ENCODE assay signal across 16 mouse cellular contexts in genomic region chr11:32117930-32118329, GRCm38 (mm10).
A peak's percentile ranks its signal among the peaks of the same experiment; 100 is the strongest.
DNase-seq lines count a peak whose midpoint lies in the region; ATAC-seq lines count a peak whose summit lies in the region.
"Had no signal": no experiment of that assay in that cellular context is flagged by ENCODE, and none has a peak within 500 bp of the region (broad histone marks: within the 10 kb centered on the region; RNA-seq: fewer than 3 reads in every experiment).

No protein-coding gene starts in this region.

- H3K27ac ChIP-seq in midbrain, embryonic 10.5 days (replicated peaks) = peak overlapping the region; percentile 80
- H3K27ac ChIP-seq in midbrain, embryonic 14.5 days (replicated peaks; ENCODE audit: low read depth, low read length) = no peak overlapping the region
- peak overlapping the region; percentile 81; the same call in 1 of the 2 replicates for H3K27ac ChIP-seq in midbrain, embryonic 15.5 days

- H3K9ac ChIP-seq in midbrain, embryonic 14.5 days (replicated peaks; ENCODE audit: low read length) = no peak overlapping the region
- no peak overlapping the region for H3K9ac ChIP-seq in midbrain, embryonic 15.5 days
- H3K9ac ChIP-seq: forebrain, embryonic 13.5 days had no signal

- H3K27me3 ChIP-seq in midbrain, embryonic 10.5 days (ENCODE audit: low read depth, poor library complexity, severe bottlenecking) = 0 out of 2 replicates have a peak, but pooled peaks cover 4% of the 10 kb centered on the region
- no peaks in the 10 kb centered on the region for H3K27me3 ChIP-seq in midbrain, embryonic 14.5 days (ENCODE audit: control insufficient read depth, insufficient read depth, low read length)
- no peaks in the 10 kb centered on the region for H3K27me3 ChIP-seq in midbrain, embryonic 15.5 days (replicated peaks)
- H3K27me3 ChIP-seq: forebrain, embryonic 13.5 days had no signal

- H3K4me3 ChIP-seq in midbrain, embryonic 10.5 days = no peak overlapping the region
- H3K4me3 ChIP-seq in midbrain, embryonic 14.5 days (replicated peaks; ENCODE audit: low read depth, low read length) = no peak overlapping the region
- H3K4me3 ChIP-seq in midbrain, embryonic 15.5 days = no peak overlapping the region
- H3K4me3 ChIP-seq: forebrain, embryonic 13.5 days had no signal

- DNase-seq in frontal cortex, postnatal 25 days (ENCODE audit: low spot score in 2 of 2) = no peak
- DNase-seq in midbrain, embryonic 10.5 days (ENCODE audit: low spot score) = no peak
- DNase-seq in midbrain, embryonic 14.5 days = no peak
- peak; percentile 68 for DNase-seq in right cerebral cortex, postnatal 14 days
- DNase-seq in urinary bladder, adult 2 months (ENCODE audit: low spot score) = no peak
- DNase-seq: adrenal gland, adult 2 months; cerebellum, postnatal 25 days; gastrocnemius, postnatal 14 days; kidney, postnatal 14 days; lung, adult 2 months; thymus, postnatal 36 days had no signal

- peak; percentile 69 for ATAC-seq in frontal cortex, adult (ENCODE audit: low TSS enrichment)
- ATAC-seq in midbrain, embryonic 14.5 days (ENCODE audit: low FRiP score, low TSS enrichment) = no peak
- no peak for ATAC-seq in midbrain, embryonic 15.5 days (replicated peaks)
- no peak for ATAC-seq in granulocyte monocyte progenitor cell, adult 5-6 weeks (replicated peaks; ENCODE audit: poor library complexity, severe bottlenecking)
- ATAC-seq: forebrain, embryonic 13.5 days had no signal

- WGBS in midbrain, embryonic 10.5 days = 63% methylated on average over 2 of the region's 2 CpGs
- 51% methylated on average over 2 of the region's 2 CpGs for WGBS in midbrain, embryonic 14.5 days
- WGBS in midbrain, embryonic 15.5 days = 36% methylated on average over 2 of the region's 2 CpGs

- peaks cover 8% of the 10 kb centered on the region; the same call in 1 of the 2 replicates for H3K36me3 ChIP-seq in midbrain, embryonic 10.5 days
- H3K36me3 ChIP-seq in midbrain, embryonic 14.5 days (ENCODE audit: control insufficient read depth, insufficient read depth, low read length) = no peaks in the 10 kb centered on the region
- H3K36me3 ChIP-seq in midbrain, embryonic 15.5 days (replicated peaks) = no peaks in the 10 kb centered on the region

- H3K4me1 ChIP-seq in midbrain, embryonic 10.5 days = peaks cover 45% of the 10 kb centered on the region
- peaks cover 35% of the 10 kb centered on the region for H3K4me1 ChIP-seq in midbrain, embryonic 14.5 days (ENCODE audit: control insufficient read depth, insufficient read depth, low read length)
- peaks cover 38% of the 10 kb centered on the region for H3K4me1 ChIP-seq in midbrain, embryonic 15.5 days

- H3K4me2 ChIP-seq in midbrain, embryonic 14.5 days (ENCODE audit: low read length) = no peak overlapping the region
- H3K4me2 ChIP-seq in midbrain, embryonic 15.5 days = no peak overlapping the region
- H3K4me2 ChIP-seq: forebrain, embryonic 13.5 days; liver, embryonic 11.5 days had no signal

- peaks cover 19% of the 10 kb centered on the region for H3K9me3 ChIP-seq in midbrain, embryonic 10.5 days (replicated peaks)
- H3K9me3 ChIP-seq in midbrain, embryonic 14.5 days (ENCODE audit: control insufficient read depth, low read length) = no peaks in the 10 kb centered on the region
- no peaks in the 10 kb centered on the region for H3K9me3 ChIP-seq in midbrain, embryonic 15.5 days
